Mouse (Mus musculus): ENCODE measurements around the gene Extl1. TPM values are rescaled to one million over a fixed set of nuclear protein-coding genes. Genes with fewer than 3 reads are reported as not detected.

Gene Extl1
- polyA plus RNA-seq, 1 experiment from 2014 or later = 0.58 TPM

- H3K4me1 ChIP-seq (ENCODE audit: control insufficient read depth, insufficient read depth, low read length) = peaks cover 11% of the 10 kb centered on the region; the same call in 1 of the 2 replicates
- no peak overlapping the region for H3K4me3 ChIP-seq (ENCODE audit: low read depth, low read length)
- no peaks in the 10 kb centered on the region for H3K36me3 ChIP-seq (ENCODE audit: control insufficient read depth, insufficient read depth, low read length)
- H3K27me3 ChIP-seq (ENCODE audit: control insufficient read depth, insufficient read depth, low read depth, low read length) = no peaks in the 10 kb centered on the region
- no peak overlapping the region for H3K9ac ChIP-seq (ENCODE audit: low read depth, low read length)
- H3K27ac ChIP-seq (ENCODE audit: low read length) = no peak overlapping the region
- H3K4me2 ChIP-seq (ENCODE audit: low read length) = no peak overlapping the region
- no peaks in the 10 kb centered on the region for H3K9me3 ChIP-seq (replicated peaks; ENCODE audit: control insufficient read depth, low read length, poor library complexity, severe bottlenecking)
- no peak for ATAC-seq
- WGBS = 91% methylated on average over 6 of the region's 6 CpGs
These were observed 24.0 kb downstream of the Extl1 start for GRCm38 (mm10) chr4:134359649-134360048.

- H3K9ac ChIP-seq (ENCODE audit: low read depth, low read length) = peak overlapping the region; percentile 57
- ATAC-seq = peak; percentile 37; the same call in 1 of the 2 replicates
- H3K4me2 ChIP-seq (ENCODE audit: low read length) = peak overlapping the region; percentile 50
- no peak overlapping the region for H3K27ac ChIP-seq (ENCODE audit: low read length)
- no peaks in the 10 kb centered on the region for H3K36me3 ChIP-seq (ENCODE audit: control insufficient read depth, insufficient read depth, low read length)
- H3K27me3 ChIP-seq (ENCODE audit: control insufficient read depth, insufficient read depth, low read depth, low read length) = no peaks in the 10 kb centered on the region
- H3K4me3 ChIP-seq (ENCODE audit: low read depth, low read length) = peak overlapping the region; percentile 30
- WGBS = 37% methylated on average over 17 of the region's 17 CpGs
- no peaks in the 10 kb centered on the region for H3K9me3 ChIP-seq (replicated peaks; ENCODE audit: control insufficient read depth, low read length, poor library complexity, severe bottlenecking)
- peaks cover 11% of the 10 kb centered on the region; the same call in 1 of the 2 replicates for H3K4me1 ChIP-seq (ENCODE audit: control insufficient read depth, insufficient read depth, low read length)
These were observed 26.2 kb downstream of the Extl1 start for GRCm38 (mm10) chr4:134357461-134357771.

- H3K9ac ChIP-seq (ENCODE audit: low read depth, low read length) = peak overlapping the region; percentile 57
- H3K4me3 ChIP-seq (ENCODE audit: low read depth, low read length) = peak overlapping the region; percentile 30
- no peaks in the 10 kb centered on the region for H3K27me3 ChIP-seq (ENCODE audit: control insufficient read depth, insufficient read depth, low read depth, low read length)
- H3K9me3 ChIP-seq (replicated peaks; ENCODE audit: control insufficient read depth, low read length, poor library complexity, severe bottlenecking) = no peaks in the 10 kb centered on the region
- H3K36me3 ChIP-seq (ENCODE audit: control insufficient read depth, insufficient read depth, low read length) = no peaks in the 10 kb centered on the region
- H3K27ac ChIP-seq (ENCODE audit: low read length) = no peak overlapping the region
- H3K4me2 ChIP-seq (ENCODE audit: low read length) = peak overlapping the region; percentile 50
- peak; percentile 67 for ATAC-seq
- WGBS = 22% methylated on average over 22 of the region's 22 CpGs
- peaks cover 11% of the 10 kb centered on the region; the same call in 1 of the 2 replicates for H3K4me1 ChIP-seq (ENCODE audit: control insufficient read depth, insufficient read depth, low read length)
These were observed 26.8 kb downstream of the Extl1 start for GRCm38 (mm10) chr4:134356591-134357460.

GRCm38 (mm10) chr4:134355841-134356452, 27.7 kb downstream of the Extl1 start:
- Histone ChIP-seq H3K36me3 (ENCODE audit: control insufficient read depth, insufficient read depth, low read length) (no peaks in the 10 kb centered on the region), H3K9me3 (replicated peaks; ENCODE audit: control insufficient read depth, low read length, poor library complexity, severe bottlenecking) (no peaks in the 10 kb centered on the region), H3K4me3 (ENCODE audit: low read depth, low read length) (no peak overlapping the region), H3K9ac (ENCODE audit: low read depth, low read length) (no peak overlapping the region), H3K4me1 (ENCODE audit: control insufficient read depth, insufficient read depth, low read length) (peaks cover 9% of the 10 kb centered on the region; the same call in 1 of the 2 replicates), H3K27me3 (ENCODE audit: control insufficient read depth, insufficient read depth, low read depth, low read length) (no peaks in the 10 kb centered on the region), H3K27ac (ENCODE audit: low read length) (no peak overlapping the region), H3K4me2 (ENCODE audit: low read length) (no peak overlapping the region)
- no peak; the same call in 1 of the 2 replicates for ATAC-seq
- 58% methylated on average over 16 of the region's 16 CpGs for WGBS

DNA sequence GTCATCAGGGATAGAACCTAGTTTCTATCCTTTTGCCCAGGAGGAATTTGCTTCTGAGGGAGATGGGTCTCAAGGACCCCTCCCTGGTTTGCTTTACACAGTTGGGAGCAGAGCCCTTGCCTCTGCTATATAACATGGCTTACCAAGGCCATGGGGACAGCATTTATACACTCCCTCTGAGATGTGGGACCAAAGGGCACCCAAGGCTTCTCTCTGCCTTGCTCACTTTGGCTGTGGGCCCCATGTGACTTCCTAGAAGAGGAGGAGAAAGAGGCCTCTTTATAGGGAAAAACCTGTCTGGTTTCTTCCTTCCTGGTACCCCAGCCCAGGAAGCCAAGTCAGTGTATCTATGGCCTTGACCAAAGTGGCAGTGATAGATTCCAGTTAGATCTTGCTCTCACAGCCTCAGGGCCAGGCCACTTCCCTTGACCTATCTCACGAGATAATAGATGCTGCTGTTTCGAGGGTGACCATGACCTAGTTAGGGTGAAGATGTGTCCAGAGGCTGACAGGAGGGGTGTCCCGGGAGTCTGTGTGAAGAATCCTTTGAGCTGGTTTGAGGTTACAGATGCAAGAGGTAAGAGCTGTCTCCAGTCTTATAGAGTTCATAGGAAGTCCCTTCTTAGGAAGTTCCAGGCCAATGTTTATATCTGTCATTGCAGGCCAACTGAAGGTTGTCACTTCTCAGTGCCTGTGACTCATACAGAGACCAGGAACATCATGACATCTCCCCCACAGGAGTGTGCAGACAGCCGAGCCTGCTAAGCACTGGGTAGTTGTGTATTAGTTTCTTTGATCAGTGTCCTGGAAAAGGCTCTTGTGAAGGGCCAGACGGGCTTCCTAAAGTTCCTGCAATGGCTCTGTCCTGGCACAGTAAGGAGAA, 29.9 kb downstream of the Extl1 start:
- Histone ChIP-seq H3K4me2 (ENCODE audit: low read length) (no peak overlapping the region), H3K4me3 (ENCODE audit: low read depth, low read length) (no peak overlapping the region), H3K36me3 (ENCODE audit: control insufficient read depth, insufficient read depth, low read length) (no peaks in the 10 kb centered on the region), H3K27ac (ENCODE audit: low read length) (no peak overlapping the region), H3K9ac (ENCODE audit: low read depth, low read length) (no peak overlapping the region), H3K9me3 (replicated peaks; ENCODE audit: control insufficient read depth, low read length, poor library complexity, severe bottlenecking) (no peaks in the 10 kb centered on the region), H3K4me1 (ENCODE audit: control insufficient read depth, insufficient read depth, low read length) (peaks cover 9% of the 10 kb centered on the region; the same call in 1 of the 2 replicates), H3K27me3 (ENCODE audit: control insufficient read depth, insufficient read depth, low read depth, low read length) (no peaks in the 10 kb centered on the region)
- no peak for ATAC-seq
- 61% methylated on average over 5 of the region's 5 CpGs for WGBS

DNA sequence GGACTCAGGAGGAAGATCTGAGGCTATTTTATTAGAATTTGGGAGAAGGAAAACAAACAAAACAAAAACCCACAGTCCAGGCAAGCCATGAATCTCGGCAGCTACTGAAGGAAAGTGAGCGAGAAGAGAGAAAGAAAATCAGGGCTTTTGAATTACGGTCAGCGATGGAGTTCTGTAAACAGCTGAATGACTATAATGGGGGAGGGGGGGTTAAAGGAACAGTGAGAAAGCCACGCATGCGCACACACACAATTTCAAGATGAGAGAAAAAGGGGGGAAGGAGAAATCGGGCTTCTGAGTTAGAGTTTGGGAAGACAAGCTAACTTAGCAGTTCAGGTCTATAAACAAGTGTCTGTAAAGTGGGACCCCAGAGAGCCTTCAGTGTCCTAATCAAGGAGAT, 30.7 kb downstream of the Extl1 start:
- no peak overlapping the region for H3K4me3 ChIP-seq (ENCODE audit: low read depth, low read length)
- no peak for ATAC-seq
- H3K36me3 ChIP-seq (ENCODE audit: control insufficient read depth, insufficient read depth, low read length) = no peaks in the 10 kb centered on the region
- H3K9ac ChIP-seq (ENCODE audit: low read depth, low read length) = no peak overlapping the region
- H3K27me3 ChIP-seq (ENCODE audit: control insufficient read depth, insufficient read depth, low read depth, low read length) = no peaks in the 10 kb centered on the region
- 78% methylated on average over 7 of the region's 7 CpGs for WGBS
- H3K4me1 ChIP-seq (ENCODE audit: control insufficient read depth, insufficient read depth, low read length) = peaks cover 9% of the 10 kb centered on the region; the same call in 1 of the 2 replicates
- H3K27ac ChIP-seq (ENCODE audit: low read length) = no peak overlapping the region
- H3K9me3 ChIP-seq (replicated peaks; ENCODE audit: control insufficient read depth, low read length, poor library complexity, severe bottlenecking) = no peaks in the 10 kb centered on the region
- no peak overlapping the region for H3K4me2 ChIP-seq (ENCODE audit: low read length)

DNA sequence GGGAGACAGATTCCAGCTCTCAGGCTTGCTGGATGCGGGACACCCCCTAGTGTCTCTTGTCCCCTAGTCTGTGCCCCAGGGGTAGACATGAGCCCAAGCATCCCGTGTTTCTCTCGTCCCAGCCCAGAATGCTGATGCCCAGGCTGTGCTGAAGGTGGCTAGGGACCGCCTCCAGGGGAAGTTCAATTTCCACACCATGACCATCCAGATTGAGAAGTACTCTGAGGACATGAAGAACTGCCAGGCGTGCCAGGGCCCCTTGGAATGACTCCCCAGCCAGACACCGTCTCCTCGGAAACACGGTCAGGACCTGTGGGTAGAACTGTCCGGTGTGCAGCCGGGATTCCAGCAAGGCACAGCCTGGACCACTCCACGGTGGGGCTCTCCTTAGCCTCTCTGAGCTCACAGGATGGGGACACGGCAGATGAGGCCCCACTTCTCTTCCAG, 31.4 kb downstream of the Extl1 start:
- Histone ChIP-seq H3K27me3 (ENCODE audit: control insufficient read depth, insufficient read depth, low read depth, low read length) (no peaks in the 10 kb centered on the region), H3K4me1 (ENCODE audit: control insufficient read depth, insufficient read depth, low read length) (peaks cover 4% of the 10 kb centered on the region; the same call in 1 of the 2 replicates), H3K9ac (ENCODE audit: low read depth, low read length) (no peak overlapping the region), H3K4me3 (ENCODE audit: low read depth, low read length) (no peak overlapping the region), H3K27ac (ENCODE audit: low read length) (no peak overlapping the region), H3K9me3 (replicated peaks; ENCODE audit: control insufficient read depth, low read length, poor library complexity, severe bottlenecking) (no peaks in the 10 kb centered on the region), H3K36me3 (ENCODE audit: control insufficient read depth, insufficient read depth, low read length) (no peaks in the 10 kb centered on the region), H3K4me2 (ENCODE audit: low read length) (no peak overlapping the region)
- 62% methylated on average over 12 of the region's 12 CpGs for WGBS
- ATAC-seq = no peak

DNA sequence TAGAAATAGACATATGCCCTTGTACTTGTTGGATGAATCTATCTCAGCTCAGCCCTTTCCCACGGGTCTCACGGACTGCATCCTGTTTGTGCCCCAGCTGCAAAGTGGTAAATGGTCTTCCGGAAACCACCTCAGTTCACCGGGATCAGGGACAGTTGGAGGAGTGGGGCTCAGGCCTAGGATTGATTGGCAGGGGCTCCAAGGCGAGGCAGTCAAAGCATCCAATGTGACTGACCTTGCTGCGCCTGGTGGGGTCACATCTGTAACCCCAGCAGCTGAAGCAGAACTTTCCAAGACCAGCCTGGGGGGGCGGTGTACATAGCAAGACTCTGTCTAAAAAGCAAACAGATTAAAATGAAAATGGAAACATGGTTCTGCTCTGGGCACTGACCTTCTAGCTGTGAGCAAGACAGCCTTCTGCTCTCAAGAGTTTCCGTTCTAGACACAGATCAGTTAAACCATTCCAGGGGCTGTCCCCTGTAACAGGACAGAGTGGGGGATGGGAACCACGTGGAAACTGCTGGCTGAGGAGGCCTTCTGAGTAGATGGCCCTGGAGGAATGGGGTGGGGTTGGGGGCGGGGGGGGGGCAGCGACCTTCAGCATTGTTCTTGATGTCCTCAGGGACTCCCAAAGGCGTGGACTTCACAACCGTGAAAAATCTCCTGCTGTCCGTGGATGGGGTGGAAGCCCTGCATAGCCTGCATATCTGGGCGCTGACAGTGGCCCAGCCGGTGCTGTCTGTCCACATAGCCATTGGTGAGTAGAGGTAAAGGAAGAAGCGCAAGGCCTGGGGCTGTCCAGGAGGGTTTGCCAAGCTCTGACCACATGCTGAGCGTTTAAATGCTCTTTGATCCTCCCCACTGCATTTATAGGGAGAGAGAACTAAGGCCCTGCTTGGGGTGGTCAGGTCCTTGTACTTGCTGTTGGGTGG, 32.1 kb downstream of the Extl1 start:
- no peak overlapping the region for H3K27ac ChIP-seq (ENCODE audit: low read length)
- H3K4me3 ChIP-seq (ENCODE audit: low read depth, low read length) = no peak overlapping the region
- no peaks in the 10 kb centered on the region for H3K27me3 ChIP-seq (ENCODE audit: control insufficient read depth, insufficient read depth, low read depth, low read length)
- H3K9ac ChIP-seq (ENCODE audit: low read depth, low read length) = no peak overlapping the region
- H3K4me2 ChIP-seq (ENCODE audit: low read length) = no peak overlapping the region
- H3K36me3 ChIP-seq (ENCODE audit: control insufficient read depth, insufficient read depth, low read length) = no peaks in the 10 kb centered on the region
- no peaks in the 10 kb centered on the region for H3K9me3 ChIP-seq (replicated peaks; ENCODE audit: control insufficient read depth, low read length, poor library complexity, severe bottlenecking)
- H3K4me1 ChIP-seq (ENCODE audit: control insufficient read depth, insufficient read depth, low read length) = no peaks in the 10 kb centered on the region; the same call in 1 of the 2 replicates
- ATAC-seq = no peak
- 46% methylated on average over 18 of the region's 18 CpGs for WGBS

Measured in midbrain, embryonic 16.5 days (tissue).